Mouse (Mus musculus) MEL (cell line): ENCODE data around the gene Tmem116.

ENCODE experiments used
- GABPA ChIP-seq: IDR thresholded peaks from 2 replicates; pipeline ENCODE4 v1.6.1; 2012; ENCODE audit warnings: low read depth, mild to moderate bottlenecking, inconsistent platforms, low read length, improper control_type of control experiment, moderate library complexity
- NRF1 ChIP-seq: IDR thresholded peaks from 2 replicates; pipeline ENCODE4 v1.6.1; 2014; ENCODE audit warnings: low read depth, mild to moderate bottlenecking, inconsistent platforms, low read length, improper control_type of control experiment, moderate library complexity; ENCODE audit not compliant: poor library complexity, insufficient read depth, severe bottlenecking

GRCm38 (mm10) chr5:121438131-121438530, 13.6 kb upstream of the Tmem116 start:
- TF ChIP-seq GABPA = no peak
- TF ChIP-seq NRF1 = no peak
